Mouse (Mus musculus): ENCODE measurements around the gene Kctd5.
"Not testable (repeated sequence)": the region's sequence is repeated elsewhere in the genome, so short reads cannot be mapped to it uniquely, and the experiment has no call there.

The Kctd5 gene

GRCm38 (mm10) chr17:24072919-24073696, at the start of gene Kctd5:
Gene Kctd5 (minus strand): TSS chr17:24073485.
- DNase-seq = peak; percentile 89

GRCm38 (mm10) chr17:24119446-24119845, 46.2 kb upstream of the Kctd5 start:
- DNase-seq = no peak

- DNase-seq = no peak
Measured at GRCm38 (mm10) chr17:24113031-24113430, 39.7 kb upstream of the Kctd5 start.

GRCm38 (mm10) chr17:24111256-24111655, 38.0 kb upstream of the Kctd5 start:
- DNase-seq = no peak

GRCm38 (mm10) chr17:24108896-24109295, 35.6 kb upstream of the Kctd5 start:
- DNase-seq = no peak

GRCm38 (mm10) chr17:24105111-24105510, 31.8 kb upstream of the Kctd5 start:
- no peak for DNase-seq

- DNase-seq = no peak
Measured at GRCm38 (mm10) chr17:24098354-24098753, 25.1 kb upstream of the Kctd5 start.

- no peak for DNase-seq
Measured at GRCm38 (mm10) chr17:24090575-24090974, 17.3 kb upstream of the Kctd5 start.

GRCm38 (mm10) chr17:24086399-24086798, 13.1 kb upstream of the Kctd5 start:
- DNase-seq = not testable (repeated sequence)

- DNase-seq = no peak
Measured at GRCm38 (mm10) chr17:24084593-24084992, 11.3 kb upstream of the Kctd5 start.

- DNase-seq = no peak
Measured at GRCm38 (mm10) chr17:24077101-24077500, 3.8 kb upstream of the Kctd5 start.

- no peak for DNase-seq
Measured at GRCm38 (mm10) chr17:24069531-24069930, 3.8 kb downstream of the Kctd5 start.

GRCm38 (mm10) chr17:24068271-24068670, 5.0 kb downstream of the Kctd5 start:
- DNase-seq = no peak

GRCm38 (mm10) chr17:24062459-24063155, 10.7 kb downstream of the Kctd5 start:
- DNase-seq = no peak

GRCm38 (mm10) chr17:24057730-24058245, 15.5 kb downstream of the Kctd5 start:
- DNase-seq = no peak

GRCm38 (mm10) chr17:24056636-24057625, 16.4 kb downstream of the Kctd5 start:
- DNase-seq = no peak

GRCm38 (mm10) chr17:24049008-24049407, 24.3 kb downstream of the Kctd5 start:
- no peak for DNase-seq

- DNase-seq = no peak
Measured at GRCm38 (mm10) chr17:24048053-24048452, 25.2 kb downstream of the Kctd5 start.

- no peak for DNase-seq
Measured at GRCm38 (mm10) chr17:24046026-24046425, 27.3 kb downstream of the Kctd5 start.

- DNase-seq = no peak
Measured at GRCm38 (mm10) chr17:24045608-24046007, 27.7 kb downstream of the Kctd5 start.

GRCm38 (mm10) chr17:24044482-24044881, 28.8 kb downstream of the Kctd5 start:
- no peak for DNase-seq

- DNase-seq = no peak
Measured at GRCm38 (mm10) chr17:24037844-24038243, 35.4 kb downstream of the Kctd5 start, which contains the start of gene Prss27. Gene Prss27 (plus strand): TSS chr17:24038144.

GRCm38 (mm10) chr17:24037360-24037759, 35.9 kb downstream of the Kctd5 start:
- no peak for DNase-seq
